Mouse (Mus musculus) erythroid progenitor cell, adult 5-6 weeks (primary cell): Measurements from ENCODE around the gene Samd3. TPM values are rescaled to one million over a fixed set of nuclear protein-coding genes. Genes with fewer than 3 reads are reported as not detected.

ENCODE experiments used
- ATAC-seq: replicated peaks from 2 replicates; pipeline ENCODE4 v1.8.0; 2016; ENCODE audit warnings: moderate number of reproducible peaks, mild to moderate bottlenecking, moderate TSS enrichment, inconsistent platforms; ENCODE audit not compliant: poor library complexity, low FRiP score, severe bottlenecking
- total RNA-seq, 2 experiments: library from RNA; stranded (forward) in 1 of 2; stranded (reverse) in 1 of 2; fragments of 150-400 nt in 1 of 2; fragments of 186-747, 209-891 nt in 1 of 2; gene quantifications; 2 replicates each; pipeline versions ENCODE4 v1.2.3 to v1.2.4; 2015 to 2017; ENCODE audit warnings: low replicate concordance in 2 of 2

Gene Samd3
- total RNA-seq, 2 experiments from 2014 or later, result 2.1 TPM; not detected in 1

DNA sequence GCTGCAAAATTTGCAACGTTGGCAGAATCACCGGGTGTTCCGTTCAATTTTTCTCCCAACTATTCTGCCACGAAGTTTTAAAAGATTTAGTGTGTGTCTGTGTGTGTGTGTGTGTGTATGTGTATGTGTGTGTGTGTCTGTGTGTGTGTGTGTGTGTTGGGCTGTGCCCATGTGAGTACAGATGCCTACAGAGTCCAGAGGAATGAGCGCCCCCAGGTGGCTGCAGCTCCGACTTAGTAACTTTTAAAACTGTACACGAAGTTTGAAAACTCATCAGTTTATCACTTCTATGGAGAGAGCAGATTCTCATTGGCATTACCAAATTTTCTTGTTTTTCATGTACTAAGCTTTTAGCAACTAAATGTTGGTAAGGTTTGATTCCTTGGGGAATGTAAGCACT is 68.1 kb downstream of the Samd3 start:
- no peak for ATAC-seq

DNA sequence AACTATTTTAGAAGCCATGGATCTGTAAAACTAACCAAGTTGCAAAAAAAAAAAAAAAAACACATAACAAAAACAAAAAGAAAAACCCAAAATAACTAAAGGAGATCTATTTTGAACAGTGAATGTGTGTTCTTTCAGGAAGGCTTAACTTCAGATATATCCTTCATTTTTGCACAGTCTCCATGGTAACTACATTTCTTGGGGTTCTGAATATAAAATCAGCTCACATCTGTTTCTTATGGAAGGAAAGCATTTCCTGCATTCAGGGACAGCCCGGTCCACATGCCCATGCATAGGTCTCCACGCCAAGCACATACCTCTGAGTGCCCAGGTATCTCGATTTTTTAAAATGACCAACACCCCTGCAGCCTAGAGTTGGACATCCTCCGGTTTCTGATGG is 72.8 kb downstream of the Samd3 start:
- ATAC-seq, result no peak

DNA sequence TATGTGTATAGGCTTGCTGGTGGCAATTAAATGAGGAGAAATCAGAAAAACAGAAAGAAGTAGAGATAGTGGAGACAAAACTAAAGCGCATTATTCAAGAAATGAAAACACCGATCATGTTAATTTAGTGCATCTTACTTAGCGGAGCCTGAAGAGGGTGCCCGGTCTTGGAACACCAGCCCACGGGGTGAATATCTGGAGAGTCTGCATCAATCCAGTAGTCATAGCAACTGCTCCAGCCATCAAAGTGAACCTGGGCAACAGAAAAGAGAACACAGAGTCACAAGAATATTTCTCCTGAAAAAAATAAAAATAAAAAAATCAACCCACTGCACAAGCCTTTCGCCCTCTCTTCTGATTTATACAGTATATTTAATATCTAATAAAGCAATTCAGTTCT is 74.0 kb downstream of the Samd3 start:
- no peak for ATAC-seq

DNA sequence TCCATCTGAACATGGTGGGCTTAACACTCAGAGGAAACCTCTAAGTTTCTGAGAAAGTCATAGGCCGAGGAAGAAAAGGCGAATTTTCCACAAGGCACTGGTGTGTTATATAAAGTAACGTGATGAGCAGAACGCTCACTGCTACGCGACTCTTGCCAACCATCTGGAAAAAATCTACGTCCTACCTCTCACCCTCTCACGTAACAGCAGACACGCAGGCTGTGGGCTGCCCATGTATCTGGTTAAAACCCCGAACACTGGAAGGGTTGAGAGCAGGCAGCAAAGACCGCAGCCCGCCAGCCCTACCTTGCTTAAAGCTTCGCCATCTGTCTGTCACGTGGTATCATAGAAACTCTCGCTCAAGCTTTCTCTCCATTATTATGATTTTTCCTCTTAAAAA is 84.8 kb downstream of the Samd3 start:
- ATAC-seq, result no peak

DNA sequence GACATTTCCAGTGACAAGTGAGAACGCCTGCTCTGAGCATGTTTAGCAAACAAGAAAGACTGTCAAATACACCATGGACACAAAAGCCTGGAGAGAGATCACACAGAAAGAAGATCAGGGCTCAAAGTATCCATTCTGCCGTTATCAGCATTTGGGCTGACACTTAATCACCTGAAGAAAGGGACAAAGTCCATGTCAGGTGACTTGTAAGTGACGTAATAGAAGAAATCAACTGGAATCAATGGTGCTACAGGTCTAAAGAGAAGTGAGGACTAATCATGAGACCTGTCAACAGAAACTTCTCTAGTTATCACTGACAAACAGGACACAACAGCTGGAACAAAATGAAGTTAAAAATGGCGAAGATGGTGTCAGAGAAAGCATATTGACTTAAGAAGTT is 91.2 kb downstream of the Samd3 start:
- no peak for ATAC-seq

Other genes starting within 250 kb of the Samd3 start
- not detected in 2 replicates for gene Gm9767, start 151.5 kb upstream of the Samd3 start, total RNA-seq (2015; ENCODE audit: low replicate concordance)
- gene Gm9767, start 151.5 kb upstream of the Samd3 start, total RNA-seq (2017; ENCODE audit: low replicate concordance), result not detected in 2 replicates
- not detected in 2 replicates for gene Tmem200a, start 150.7 kb upstream of the Samd3 start, total RNA-seq (2015; ENCODE audit: low replicate concordance)
- gene Tmem200a, start 150.7 kb upstream of the Samd3 start, total RNA-seq (2017; ENCODE audit: low replicate concordance), result not detected in 2 replicates
- 2.1 and 6.8 TPM in 2 replicates for gene L3mbtl3, start 146.3 kb downstream of the Samd3 start, total RNA-seq (2015; ENCODE audit: low replicate concordance)
- 2.1 and 2.9 TPM in 2 replicates for gene L3mbtl3, start 146.3 kb downstream of the Samd3 start, total RNA-seq (2017; ENCODE audit: low replicate concordance)